Mouse (Mus musculus): ENCODE measurements around the gene Ilf3.

- no peak for TF ChIP-seq POLR2A (IDR thresholded peaks at IDR 0.05; ENCODE audit: insufficient read depth, low read depth, low read length)
- TF ChIP-seq CTCF (IDR thresholded peaks at IDR 0.05): no peak
- TF ChIP-seq EP300 (IDR thresholded peaks at IDR 0.05; ENCODE audit: insufficient read depth, low read depth, low read length): no peak
Measured at GRCm38 (mm10) chr9:21440387-21440786, 72.7 kb downstream of the Ilf3 start.

Measured in heart, adult 2 months (tissue).